Mouse (Mus musculus): ENCODE results near the gene Drosha. TPM values are rescaled to one million over a fixed set of nuclear protein-coding genes. Genes with fewer than 3 reads are reported as not detected.
"Not testable (repeated sequence)": the region's sequence is repeated elsewhere in the genome, so short reads cannot be mapped to it uniquely, and the experiment has no call there.

The Drosha gene
- polyA plus RNA-seq (2015; fragmentation: Nextera tagmentation; extraction: Ambion mirVana): 31.2 and 32.0 TPM in 2 replicates

- Histone ChIP-seq H3K4me2 (peak within 1 kb of the TSS; percentile 69), H3K9me3 (no peaks in the 10 kb centered on the region), H3K4me1 (peaks cover 16% of the 10 kb centered on the region), H3K4me3 (peak within 1 kb of the TSS; percentile 93), H3K36me3 (peaks cover 46% of the 10 kb centered on the region), H3K27ac (peak within 1 kb of the TSS; percentile 79), H3K27me3 (no peaks in the 10 kb centered on the region), H3K9ac (peak within 1 kb of the TSS; percentile 85)
- WGBS: under 1% methylated on average over 67 of the region's 67 CpGs
- ATAC-seq (ENCODE audit: insufficient number of reproducible peaks, low FRiP score, low TSS enrichment, low read depth): peak; percentile 99
Observed at GRCm38 (mm10) chr15:12824197-12824952, at the start of gene Drosha, which contains the start of gene 6030458C11Rik. Drosha (plus strand) TSS chr15:12824815. 6030458C11Rik (minus strand) TSS chr15:12824649.

GRCm38 (mm10) chr15:12781296-12781695 is 43.3 kb upstream of the Drosha start:
- ATAC-seq (ENCODE audit: insufficient number of reproducible peaks, low FRiP score, low TSS enrichment, low read depth): no peak
- Histone ChIP-seq H3K4me1 (no peaks in the 10 kb centered on the region), H3K9ac (no peak overlapping the region), H3K4me2 (no peak overlapping the region), H3K27ac (no peak overlapping the region), H3K27me3 (no peaks in the 10 kb centered on the region), H3K9me3 (no peaks in the 10 kb centered on the region), H3K4me3 (no peak overlapping the region), H3K36me3 (no peaks in the 10 kb centered on the region)
- WGBS: 36% methylated on average over 6 of the region's 6 CpGs

GRCm38 (mm10) chr15:12781729-12782326 is 42.8 kb upstream of the Drosha start:
- WGBS: 59% methylated on average over 12 of the region's 16 CpGs
- H3K4me2 ChIP-seq: no peak overlapping the region
- no peaks in the 10 kb centered on the region for H3K27me3 ChIP-seq
- ATAC-seq (ENCODE audit: insufficient number of reproducible peaks, low FRiP score, low TSS enrichment, low read depth): no peak
- no peak overlapping the region for H3K9ac ChIP-seq
- no peaks in the 10 kb centered on the region for H3K4me1 ChIP-seq
- H3K27ac ChIP-seq: no peak overlapping the region
- no peaks in the 10 kb centered on the region for H3K36me3 ChIP-seq
- H3K4me3 ChIP-seq: no peak overlapping the region
- no peaks in the 10 kb centered on the region for H3K9me3 ChIP-seq

- Histone ChIP-seq H3K9ac (no peak overlapping the region), H3K9me3 (no peaks in the 10 kb centered on the region), H3K4me2 (no peak overlapping the region), H3K4me3 (no peak overlapping the region), H3K4me1 (peaks cover 4% of the 10 kb centered on the region; the same call in 1 of the 2 replicates), H3K36me3 (no peaks in the 10 kb centered on the region), H3K27me3 (no peaks in the 10 kb centered on the region), H3K27ac (no peak overlapping the region)
- no peak for ATAC-seq (ENCODE audit: insufficient number of reproducible peaks, low FRiP score, low TSS enrichment, low read depth)
- WGBS: 76% methylated on average over 5 of the region's 5 CpGs
Observed at GRCm38 (mm10) chr15:12788536-12788935, 36.1 kb upstream of the Drosha start.

- Histone ChIP-seq H3K4me2 (0 out of 2 replicates have a peak overlapping the region, but pooled peaks have one; percentile 2), H3K9ac (no peak overlapping the region), H3K27me3 (no peaks in the 10 kb centered on the region), H3K9me3 (no peaks in the 10 kb centered on the region), H3K4me1 (peaks cover 4% of the 10 kb centered on the region; the same call in 1 of the 2 replicates), H3K27ac (no peak overlapping the region), H3K36me3 (no peaks in the 10 kb centered on the region), H3K4me3 (no peak overlapping the region)
- ATAC-seq (ENCODE audit: insufficient number of reproducible peaks, low FRiP score, low TSS enrichment, low read depth): no peak
- 28% methylated on average over 10 of the region's 10 CpGs for WGBS
Observed at GRCm38 (mm10) chr15:12789406-12789867, 35.2 kb upstream of the Drosha start.

GRCm38 (mm10) chr15:12794311-12794710 is 30.3 kb upstream of the Drosha start:
- Histone ChIP-seq H3K9me3 (no peaks in the 10 kb centered on the region), H3K4me3 (no peak overlapping the region), H3K27ac (no peak overlapping the region), H3K36me3 (no peaks in the 10 kb centered on the region), H3K9ac (no peak overlapping the region), H3K4me2 (no peak overlapping the region), H3K4me1 (peaks cover 2% of the 10 kb centered on the region; the same call in 1 of the 2 replicates), H3K27me3 (no peaks in the 10 kb centered on the region)
- no peak for ATAC-seq (ENCODE audit: insufficient number of reproducible peaks, low FRiP score, low TSS enrichment, low read depth)
- WGBS: 73% methylated on average over 6 of the region's 6 CpGs

- no peaks in the 10 kb centered on the region for H3K4me1 ChIP-seq
- H3K9ac ChIP-seq: no peak overlapping the region
- H3K4me3 ChIP-seq: no peak overlapping the region
- H3K4me2 ChIP-seq: no peak overlapping the region
- WGBS: 1% methylated on average over 2 of the region's 2 CpGs
- H3K27ac ChIP-seq: no peak overlapping the region
- H3K36me3 ChIP-seq: no peaks in the 10 kb centered on the region
- no peaks in the 10 kb centered on the region for H3K27me3 ChIP-seq
- H3K9me3 ChIP-seq: no peaks in the 10 kb centered on the region
- no peak for ATAC-seq (ENCODE audit: insufficient number of reproducible peaks, low FRiP score, low TSS enrichment, low read depth)
Observed at GRCm38 (mm10) chr15:12795457-12795894, 29.1 kb upstream of the Drosha start.

- Histone ChIP-seq H3K36me3 (no peaks in the 10 kb centered on the region), H3K27me3 (no peaks in the 10 kb centered on the region), H3K4me3 (no peak overlapping the region), H3K9ac (no peak overlapping the region), H3K4me2 (no peak overlapping the region), H3K9me3 (no peaks in the 10 kb centered on the region), H3K4me1 (no peaks in the 10 kb centered on the region), H3K27ac (no peak overlapping the region)
- 41% methylated on average over 13 of the region's 13 CpGs for WGBS
- no peak for ATAC-seq (ENCODE audit: insufficient number of reproducible peaks, low FRiP score, low TSS enrichment, low read depth)
Observed at GRCm38 (mm10) chr15:12795909-12796470, 28.6 kb upstream of the Drosha start.

- Histone ChIP-seq H3K27me3 (no peaks in the 10 kb centered on the region), H3K9me3 (no peaks in the 10 kb centered on the region), H3K27ac (no peak overlapping the region), H3K36me3 (no peaks in the 10 kb centered on the region), H3K9ac (no peak overlapping the region), H3K4me1 (no peaks in the 10 kb centered on the region), H3K4me2 (no peak overlapping the region), H3K4me3 (no peak overlapping the region)
- ATAC-seq (ENCODE audit: insufficient number of reproducible peaks, low FRiP score, low TSS enrichment, low read depth): no peak
- 82% methylated on average over 6 of the region's 6 CpGs for WGBS
Observed at GRCm38 (mm10) chr15:12798043-12798442, 26.6 kb upstream of the Drosha start.

- H3K27ac ChIP-seq: no peak overlapping the region
- no peak overlapping the region for H3K4me3 ChIP-seq
- no peaks in the 10 kb centered on the region for H3K9me3 ChIP-seq
- no peaks in the 10 kb centered on the region for H3K4me1 ChIP-seq
- no peaks in the 10 kb centered on the region for H3K36me3 ChIP-seq
- 40% methylated on average over 15 of the region's 15 CpGs for WGBS
- no peaks in the 10 kb centered on the region for H3K27me3 ChIP-seq
- H3K9ac ChIP-seq: no peak overlapping the region
- no peak overlapping the region for H3K4me2 ChIP-seq
- no peak for ATAC-seq (ENCODE audit: insufficient number of reproducible peaks, low FRiP score, low TSS enrichment, low read depth)
Observed at GRCm38 (mm10) chr15:12800405-12801141, 24.0 kb upstream of the Drosha start.

- not testable (repeated sequence) for H3K4me2 ChIP-seq; ATAC-seq (ENCODE audit: insufficient number of reproducible peaks, low FRiP score, low TSS enrichment, low read depth); H3K9ac ChIP-seq; H3K4me1 ChIP-seq; H3K9me3 ChIP-seq; H3K27ac ChIP-seq; H3K4me3 ChIP-seq; H3K27me3 ChIP-seq; H3K36me3 ChIP-seq
- WGBS: 76% methylated on average over 2 of the region's 2 CpGs
Observed at GRCm38 (mm10) chr15:12801142-12801506, 23.5 kb upstream of the Drosha start.
